Mouse (Mus musculus): ENCODE data around the gene Adam1a.

Gene Adam1a

GRCm38 (mm10) chr5:121493305-121493704 is 52.0 kb downstream of the Adam1a start:
- no peak for DNase-seq

GRCm38 (mm10) chr5:121484801-121485200 is 60.5 kb downstream of the Adam1a start:
- DNase-seq = no peak

- DNase-seq = peak; percentile 90
These were observed 67.6 kb downstream of the Adam1a start for GRCm38 (mm10) chr5:121477680-121478079.

- DNase-seq = no peak
These were observed 69.2 kb downstream of the Adam1a start for GRCm38 (mm10) chr5:121476040-121476439.

- peak; percentile 60 for DNase-seq
These were observed 70.7 kb downstream of the Adam1a start for GRCm38 (mm10) chr5:121474610-121475009.

GRCm38 (mm10) chr5:121472411-121472810 is 72.9 kb downstream of the Adam1a start:
- no peak for DNase-seq

- peak; percentile 47 for DNase-seq
These were observed 75.7 kb downstream of the Adam1a start for GRCm38 (mm10) chr5:121469566-121469965.

All from lung, postnatal 36 days (tissue).